Mouse (Mus musculus) urinary bladder, postnatal 0 days (tissue): Measurements from ENCODE around the gene Gm10203. TPM values are rescaled to one million over a fixed set of nuclear protein-coding genes. Genes with fewer than 3 reads are reported as not detected.

Source experiments
- polyA plus RNA-seq: library from polyadenylated mRNA; unstranded; fragments of >200 nt; fragmentation: Nextera tagmentation; extraction: Ambion mirVana; gene quantifications from 2 replicates; pipeline ENCODE4 v1.2.1, GENCODE M21; 2015

Gene Gm10203
- polyA plus RNA-seq = not detected in 2 replicates

DNA sequence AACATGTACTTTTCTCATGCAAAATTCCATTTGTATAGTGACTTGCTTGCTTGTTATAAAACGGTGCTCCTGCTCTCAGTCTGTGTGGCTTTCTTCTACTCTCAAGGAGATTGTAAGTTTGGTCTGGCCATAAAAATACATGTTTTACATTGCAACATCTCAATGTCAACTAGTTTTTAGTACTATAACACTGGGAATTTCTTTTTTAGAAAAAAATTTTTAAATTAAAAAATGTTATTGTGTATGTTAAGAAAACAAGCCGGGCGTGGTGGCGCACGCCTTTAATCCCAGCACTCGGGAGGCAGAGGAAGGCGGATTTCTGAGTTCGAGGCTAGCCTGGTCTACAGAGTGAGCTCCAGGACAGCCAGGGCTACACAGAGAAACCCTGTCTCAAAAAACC, at the start of gene Gm10203:
TSS of gene Gm10203 (plus strand) at position 301 of the 400 bp plus-strand sequence.

DNA sequence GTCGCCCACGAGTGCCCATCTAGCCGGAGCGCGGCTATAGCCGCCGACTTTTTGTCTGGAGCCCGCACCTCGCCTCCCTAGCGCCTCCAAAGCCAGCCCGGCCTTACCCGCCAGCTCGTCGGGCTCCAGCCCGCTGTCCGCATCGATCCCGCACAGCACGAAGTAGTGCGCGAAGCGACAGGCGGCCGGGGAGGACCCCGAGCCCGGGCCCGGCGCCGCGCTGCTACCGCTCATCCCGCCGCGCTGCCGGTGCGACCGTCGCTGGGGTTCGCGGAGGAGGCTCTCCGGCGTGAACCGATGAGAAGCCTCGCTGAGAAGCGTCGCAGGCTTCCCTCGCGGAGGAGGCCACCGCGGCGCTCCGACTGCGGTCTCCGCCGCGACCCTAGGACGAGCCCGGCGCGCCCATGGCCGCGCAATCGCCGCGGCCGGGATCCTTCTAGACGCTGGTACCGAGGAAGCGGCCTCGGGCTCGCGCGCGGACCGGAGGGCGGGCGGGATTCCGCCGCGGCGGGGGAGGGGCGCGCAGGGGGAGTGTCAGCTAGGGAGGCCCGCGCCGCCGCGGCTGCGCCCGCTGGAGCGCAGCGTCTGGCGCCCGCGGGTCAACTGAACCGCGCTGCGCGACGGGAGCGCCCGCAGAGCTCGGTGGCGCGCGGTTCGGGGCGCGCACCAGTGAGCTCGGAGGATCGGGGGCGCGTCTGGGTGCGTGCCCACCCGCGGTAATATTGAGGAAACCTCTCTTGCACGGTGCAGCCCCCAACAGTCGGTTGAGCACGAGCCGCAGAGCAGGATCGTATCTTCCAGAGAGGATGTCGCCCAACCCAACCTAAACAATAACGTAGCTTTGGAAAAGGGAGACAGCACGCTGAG, 28.7 kb upstream of the Gm10203 start, which contains the start of gene Dennd5b:
TSS of gene Dennd5b (minus strand) at position 605 of the 867 bp plus-strand sequence.

DNA sequence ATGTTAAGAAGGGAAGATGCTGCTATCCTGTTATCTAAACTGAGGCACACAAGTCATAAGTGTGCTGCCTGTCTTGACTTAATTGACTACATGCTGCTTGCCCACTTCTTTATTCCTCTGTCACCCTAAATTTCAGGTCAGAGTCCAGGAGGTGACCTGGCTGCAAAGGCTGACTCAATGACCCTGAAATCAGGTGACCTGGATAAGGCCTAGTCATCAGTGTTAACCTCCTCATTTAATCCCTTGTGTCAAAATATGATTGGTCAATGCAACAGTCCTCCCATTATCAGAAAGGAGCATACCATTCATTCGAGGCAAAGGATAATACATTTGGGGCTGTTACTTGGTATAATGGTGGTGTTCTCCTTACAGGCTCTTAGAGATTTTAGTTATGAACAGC, 9.5 kb downstream of the Gm10203 start, which contains the start of gene Etfbkmt:
TSS of gene Etfbkmt (plus strand) at position 379 of the 400 bp plus-strand sequence.

Other genes with a start within 250 kb of the Gm10203 start
- gene Caprin2, start 233.9 kb upstream of the Gm10203 start, polyA plus RNA-seq = 5.4 and 5.5 TPM in 2 replicates
- gene Sinhcaf, start 183.7 kb upstream of the Gm10203 start, polyA plus RNA-seq = 23.2 and 25.2 TPM in 2 replicates
- gene Dennd5b, start 28.5 kb upstream of the Gm10203 start, polyA plus RNA-seq = 2.6 TPM in 2 replicates
- 17.9 and 25.9 TPM in 2 replicates for gene Etfbkmt, start 9.7 kb downstream of the Gm10203 start, polyA plus RNA-seq
- 15.4 and 16.0 TPM in 2 replicates for gene Amn1, start 58.5 kb downstream of the Gm10203 start, polyA plus RNA-seq
- 22.9 and 24.6 TPM in 2 replicates for gene Resf1, start 179.2 kb downstream of the Gm10203 start, polyA plus RNA-seq